Mouse (Mus musculus) naive thymus-derived CD4-positive, alpha-beta T cell, adult 2 months (primary cell): ENCODE measurements around the gene Kcnc1.

Experiments
- DNase-seq: peaks from one replicate; pipeline ENCODE4 v3.0.0-alpha.2; 2011; ENCODE audit warnings: low read depth

Kcnc1 gene

GRCm38 (mm10) chr7:46473141-46473540, 76.8 kb downstream of the Kcnc1 start:
- DNase-seq, result no peak

- no peak for DNase-seq
These were observed 79.2 kb downstream of the Kcnc1 start for GRCm38 (mm10) chr7:46475464-46475863.

GRCm38 (mm10) chr7:46477456-46477855, 81.2 kb downstream of the Kcnc1 start:
- DNase-seq, result no peak

- DNase-seq, result no peak
These were observed 83.5 kb downstream of the Kcnc1 start for GRCm38 (mm10) chr7:46479793-46480192.

- no peak for DNase-seq
These were observed 85.8 kb downstream of the Kcnc1 start for GRCm38 (mm10) chr7:46482099-46482531.

GRCm38 (mm10) chr7:46483050-46483449, 86.8 kb downstream of the Kcnc1 start:
- no peak for DNase-seq

GRCm38 (mm10) chr7:46484223-46484622, 87.9 kb downstream of the Kcnc1 start:
- no peak for DNase-seq

GRCm38 (mm10) chr7:46486761-46487160, 90.5 kb downstream of the Kcnc1 start:
- DNase-seq, result no peak

GRCm38 (mm10) chr7:46487354-46487753, 91.1 kb downstream of the Kcnc1 start:
- DNase-seq, result no peak
